Mouse (Mus musculus): ENCODE results near the gene 5031439G07Rik.

- no peak for TF ChIP-seq EP300 (IDR thresholded peaks at IDR 0.05; ENCODE audit: insufficient read depth, low read depth, low read length)
- no peak for TF ChIP-seq CTCF (IDR thresholded peaks at IDR 0.05)
- TF ChIP-seq POLR2A (IDR thresholded peaks at IDR 0.05; ENCODE audit: insufficient read depth, low read depth, low read length): no peak
Measured at GRCm38 (mm10) chr15:84962518-84962917, 25.8 kb downstream of the 5031439G07Rik start.
